Mouse (Mus musculus) right cerebral cortex, postnatal 25 days (tissue): ENCODE data around the gene Slc13a4.

ENCODE experiments used
- DNase-seq: peaks from one replicate; pipeline ENCODE4 v3.0.0; 2022

Gene Slc13a4

DNA sequence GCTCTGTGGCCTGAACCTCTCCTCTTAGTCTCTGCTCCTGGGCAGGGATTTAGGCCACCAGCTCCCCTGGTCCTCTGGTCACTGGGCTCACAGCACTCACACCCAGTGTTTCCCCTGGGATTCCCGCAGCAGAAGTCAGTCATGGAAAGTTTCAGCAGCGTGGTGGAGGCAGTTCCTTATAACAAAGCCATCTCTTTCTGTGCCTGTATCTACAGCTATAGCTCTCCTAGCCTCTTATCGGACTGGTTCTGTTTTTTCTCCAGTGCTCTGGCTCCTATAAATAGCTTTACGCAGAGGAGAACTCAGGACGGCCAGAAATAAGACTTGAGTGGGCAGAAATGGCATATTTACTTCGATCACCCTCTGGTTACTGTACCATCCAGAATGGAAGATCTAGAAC, 9.6 kb downstream of the Slc13a4 start:
- no peak for DNase-seq

DNA sequence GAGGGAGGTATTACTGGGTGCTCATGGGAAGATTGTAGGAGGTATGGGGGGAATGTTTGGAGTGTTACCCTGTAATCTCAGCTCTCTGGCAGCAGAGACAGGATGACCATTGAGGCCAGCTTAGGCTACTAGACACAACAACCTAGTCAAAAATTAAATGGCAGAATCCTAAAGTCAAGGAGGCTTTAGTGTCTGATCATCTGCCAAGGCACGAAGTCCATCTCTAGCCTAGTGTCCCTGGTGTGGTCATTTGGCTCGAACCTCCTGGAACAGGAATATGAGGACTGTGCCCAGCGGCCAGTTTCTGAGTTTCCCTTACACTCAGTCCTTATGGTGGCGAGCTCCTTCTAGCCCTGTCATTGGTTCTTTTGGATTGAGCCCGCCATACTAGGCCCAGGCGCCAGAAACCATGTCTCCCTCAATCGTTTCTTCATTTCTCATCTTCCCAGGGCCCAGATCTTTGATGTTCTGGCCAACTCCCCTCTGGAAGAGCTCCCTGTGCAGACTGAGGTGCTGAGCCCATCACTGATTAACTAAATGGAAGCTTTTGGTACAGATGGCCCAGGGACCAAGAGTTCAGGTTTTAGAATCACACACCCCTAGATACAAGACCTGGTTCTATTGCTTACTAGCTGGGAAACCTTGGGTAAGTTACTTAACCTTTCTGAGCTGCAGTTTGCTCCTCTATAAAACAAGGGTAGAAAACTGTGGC, 10.3 kb downstream of the Slc13a4 start:
- no peak for DNase-seq

DNA sequence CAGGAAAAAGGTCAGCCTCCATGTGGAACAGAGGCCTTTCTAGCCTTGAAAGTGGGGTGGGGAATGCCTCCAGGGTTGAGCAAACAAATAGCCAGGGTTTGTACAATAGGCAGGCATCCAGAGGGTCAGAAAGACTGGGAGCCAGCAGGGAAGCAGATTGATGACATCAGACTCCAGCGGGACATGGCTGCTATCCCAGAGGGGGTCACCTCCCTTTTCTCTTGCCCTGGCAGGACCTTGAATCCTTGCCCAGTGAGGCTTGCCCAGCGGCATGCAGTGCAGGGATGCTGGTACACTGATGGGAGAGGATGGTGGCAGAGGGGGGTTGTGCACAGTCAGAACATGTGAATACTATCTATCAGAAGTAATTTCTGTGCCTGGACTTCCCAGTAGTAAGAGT, 10.9 kb downstream of the Slc13a4 start:
- no peak for DNase-seq

DNA sequence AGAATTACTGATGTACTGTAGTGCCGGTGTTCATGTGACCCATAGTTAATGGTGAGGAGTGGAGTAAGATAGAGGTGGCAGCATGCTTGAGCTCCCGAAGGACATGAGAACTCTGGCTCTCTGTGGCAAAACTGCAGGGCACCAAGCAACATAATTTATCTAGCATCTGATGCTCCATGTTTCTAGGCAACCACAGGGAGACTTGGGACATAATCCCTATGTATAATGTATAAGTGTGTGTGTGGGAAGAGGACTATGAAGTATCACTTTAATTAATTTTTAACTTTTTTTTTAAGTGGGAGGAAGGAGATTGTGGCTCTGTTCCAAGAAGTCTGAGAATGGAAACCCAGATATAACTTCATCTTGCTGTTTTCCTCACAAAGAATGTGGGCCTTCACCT, 13.0 kb downstream of the Slc13a4 start:
- DNase-seq, result no peak

DNA sequence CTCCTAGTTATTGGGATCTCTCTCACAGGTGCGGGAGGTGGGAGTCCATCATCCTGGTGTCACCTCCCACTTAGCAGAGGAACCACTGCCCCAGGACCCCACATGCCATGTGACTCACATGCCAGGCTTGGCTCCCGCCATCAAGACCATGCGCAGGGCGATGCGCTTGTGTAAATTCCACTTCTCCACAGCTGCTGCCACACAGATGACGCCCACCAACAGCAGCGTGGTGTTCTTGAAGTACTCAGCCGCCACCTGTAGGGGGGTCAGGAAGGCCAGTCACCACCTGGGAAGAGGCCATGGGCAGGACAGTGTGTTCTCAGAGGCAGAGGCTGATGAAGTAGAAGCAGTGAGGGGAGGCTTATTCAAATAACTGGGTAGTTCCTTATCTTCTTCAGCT, 18.3 kb downstream of the Slc13a4 start:
- DNase-seq, result no peak

DNA sequence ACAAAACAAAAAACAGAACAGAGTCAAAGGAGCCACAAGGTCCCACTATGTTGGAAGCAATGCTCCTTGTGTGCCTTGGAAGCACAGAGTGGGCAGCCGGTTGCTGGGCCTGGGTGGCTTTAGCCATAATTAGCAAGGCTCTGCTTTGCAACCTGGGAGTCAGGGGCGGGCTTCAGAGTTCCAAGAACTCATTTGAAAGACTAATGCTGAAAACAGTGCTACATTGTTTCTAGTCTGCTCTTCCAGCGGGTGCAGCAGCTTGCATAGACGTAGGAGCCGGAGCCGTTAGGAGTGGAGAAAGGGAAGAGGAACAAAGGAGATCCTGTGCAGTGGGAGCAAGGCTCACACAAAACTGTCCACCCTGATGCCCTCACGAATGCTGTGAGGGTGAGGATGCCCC, 19.0 kb downstream of the Slc13a4 start:
- no peak for DNase-seq

DNA sequence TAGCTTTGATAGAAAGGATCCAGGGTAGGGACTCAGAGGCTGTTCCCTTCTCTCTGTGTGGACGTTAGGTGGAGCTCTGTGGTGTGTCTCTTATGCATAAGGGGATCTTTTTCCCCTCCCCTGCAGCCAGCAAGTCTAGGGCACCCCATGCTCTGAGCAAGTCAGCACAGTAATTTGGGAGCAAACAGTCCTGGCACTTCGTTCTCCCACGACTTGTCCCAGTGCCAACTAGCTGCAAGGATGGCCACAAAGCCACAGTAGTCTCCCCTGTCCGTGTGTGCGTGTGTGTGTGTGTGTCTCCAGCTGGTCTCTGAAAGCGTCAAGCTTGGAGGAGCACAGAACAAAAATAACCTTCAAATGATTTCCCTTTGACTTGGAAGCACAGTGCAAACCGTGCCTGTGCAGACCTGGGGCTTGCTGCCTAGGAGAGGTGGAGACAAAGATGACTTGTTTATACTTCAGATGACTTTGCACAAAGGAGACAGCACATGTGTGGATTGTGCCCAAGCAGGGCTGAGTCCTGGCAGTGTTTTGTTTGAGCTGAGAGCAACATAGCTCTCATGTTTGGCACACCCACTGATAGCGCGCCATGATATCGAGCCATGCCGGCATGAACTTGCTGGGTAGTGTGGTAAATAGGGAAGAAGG, 19.7 kb downstream of the Slc13a4 start:
- no peak for DNase-seq

DNA sequence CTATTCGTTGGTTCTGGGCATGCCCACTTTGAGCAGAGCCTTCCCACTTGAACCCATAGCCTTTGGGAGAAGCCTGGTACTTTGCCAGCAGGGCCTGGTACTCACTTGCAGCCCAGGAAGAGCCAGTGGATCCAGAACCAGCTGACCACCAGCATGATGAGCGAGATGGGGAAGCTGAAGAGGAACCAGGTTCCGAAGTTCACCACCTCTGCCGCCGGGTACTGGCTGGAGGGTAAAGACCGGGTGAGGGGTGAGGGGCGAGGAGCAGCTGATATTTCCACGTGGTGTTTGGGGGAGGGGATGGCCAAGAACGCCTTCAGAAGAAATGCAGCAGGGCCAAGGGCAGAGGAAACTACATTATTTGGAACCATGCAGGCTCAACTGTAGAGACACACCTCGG, 28.6 kb downstream of the Slc13a4 start:
- no peak for DNase-seq

DNA sequence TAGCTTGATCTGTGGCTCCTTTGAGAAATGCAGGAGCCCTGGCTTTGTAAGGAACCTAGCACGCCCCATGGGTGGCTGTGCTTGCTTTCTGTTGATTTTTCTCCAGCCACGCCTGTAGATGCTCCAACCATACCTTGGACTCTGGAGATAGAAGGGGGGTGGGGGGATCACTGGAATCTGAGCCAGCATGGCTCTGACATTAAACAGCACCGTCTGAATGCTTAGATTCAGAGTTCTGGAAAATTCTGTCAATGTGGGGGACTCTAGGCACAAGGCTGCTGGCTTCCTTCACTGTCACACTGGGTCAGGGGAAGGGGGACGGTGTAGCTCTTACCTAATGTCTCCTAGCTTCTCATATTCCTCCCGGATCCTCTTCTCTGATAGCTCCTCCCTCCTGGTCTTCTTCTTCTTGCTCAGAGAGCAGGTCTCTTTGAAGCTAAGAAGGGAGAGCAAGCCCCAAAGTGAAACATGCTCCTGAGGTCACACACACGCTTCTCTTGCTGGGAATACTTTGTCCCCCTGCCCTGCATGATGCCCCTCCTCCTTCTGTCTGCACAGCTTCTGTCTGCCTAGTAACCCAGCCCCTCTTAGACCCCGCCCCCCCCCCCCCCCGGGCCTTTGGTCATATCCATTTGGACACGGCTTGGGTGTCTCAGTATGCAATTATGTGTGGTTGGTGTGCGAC, 29.9 kb downstream of the Slc13a4 start:
- DNase-seq, result no peak

DNA sequence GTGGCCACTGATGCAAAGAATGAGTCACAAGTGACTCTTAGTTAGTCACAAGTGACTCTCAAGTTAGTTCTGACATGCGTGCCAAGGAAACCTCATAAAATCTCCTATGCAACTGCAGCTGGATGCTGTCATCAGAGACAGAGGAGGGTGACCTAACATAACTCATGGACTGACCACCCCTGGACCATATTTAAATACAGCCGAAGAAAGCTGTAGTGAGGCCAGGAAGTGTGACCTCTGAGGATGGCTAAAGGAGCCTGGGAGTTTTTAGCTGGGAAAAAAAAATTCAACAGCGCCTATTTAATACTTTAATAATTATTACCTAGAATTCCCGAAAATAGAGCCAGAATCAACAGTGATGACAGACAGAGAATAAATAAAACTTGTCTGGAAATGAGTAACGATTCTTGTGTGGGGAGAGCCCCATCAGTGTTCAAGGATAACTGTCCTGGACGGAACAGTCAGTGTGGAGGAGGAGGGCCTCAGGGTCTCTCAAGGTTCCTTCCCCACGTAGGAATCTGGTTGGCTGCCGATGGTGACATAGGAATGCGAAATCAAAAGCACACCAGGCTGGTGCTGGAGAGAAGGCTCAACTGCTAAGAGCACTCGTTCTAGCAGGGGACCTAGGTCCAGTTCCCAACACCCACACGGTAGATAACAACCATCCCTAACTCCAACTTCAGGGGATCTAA, 34.4 kb downstream of the Slc13a4 start:
- DNase-seq, result no peak

DNA sequence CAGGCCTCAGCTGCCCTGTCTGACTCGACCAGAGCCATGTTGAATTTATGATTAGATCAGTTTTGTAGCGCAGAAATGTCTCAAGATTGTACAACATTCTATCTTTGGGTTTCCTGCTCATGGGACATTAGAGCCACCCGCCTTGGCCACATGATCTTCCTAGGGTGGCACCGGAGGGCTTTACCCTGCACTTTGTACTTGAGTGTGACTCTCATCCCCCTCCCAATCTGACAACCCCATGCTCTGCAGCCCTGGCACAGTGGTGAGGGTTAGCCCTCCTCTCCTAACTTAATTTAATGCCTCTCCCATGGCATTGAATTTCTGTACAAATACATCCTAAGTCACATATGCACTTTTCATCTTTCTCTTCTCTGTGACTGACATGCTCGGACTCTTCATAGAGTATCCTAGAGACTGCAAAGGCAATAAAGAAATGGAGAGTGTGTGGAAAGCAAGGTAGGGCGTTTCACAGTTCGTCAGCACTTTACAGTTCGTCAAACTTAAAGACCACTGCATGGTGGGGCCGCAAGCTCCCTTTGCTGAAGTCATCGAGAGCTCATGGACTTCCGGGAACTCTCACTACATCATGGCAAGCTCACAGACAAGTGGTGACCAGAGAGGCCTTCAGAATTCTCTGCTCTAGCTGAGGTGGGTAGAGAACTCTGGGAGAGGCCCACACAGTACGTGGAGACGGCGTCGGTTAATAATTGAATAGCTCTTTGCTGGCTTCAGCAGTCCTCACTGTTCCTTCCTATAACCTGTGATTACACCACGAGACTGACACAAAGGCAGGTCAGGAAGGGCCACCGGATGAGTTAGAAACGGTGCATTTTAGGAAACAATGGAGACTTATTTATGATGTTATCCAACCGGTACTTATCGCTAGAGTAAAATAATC, 35.8 kb downstream of the Slc13a4 start:
- DNase-seq, result no peak

DNA sequence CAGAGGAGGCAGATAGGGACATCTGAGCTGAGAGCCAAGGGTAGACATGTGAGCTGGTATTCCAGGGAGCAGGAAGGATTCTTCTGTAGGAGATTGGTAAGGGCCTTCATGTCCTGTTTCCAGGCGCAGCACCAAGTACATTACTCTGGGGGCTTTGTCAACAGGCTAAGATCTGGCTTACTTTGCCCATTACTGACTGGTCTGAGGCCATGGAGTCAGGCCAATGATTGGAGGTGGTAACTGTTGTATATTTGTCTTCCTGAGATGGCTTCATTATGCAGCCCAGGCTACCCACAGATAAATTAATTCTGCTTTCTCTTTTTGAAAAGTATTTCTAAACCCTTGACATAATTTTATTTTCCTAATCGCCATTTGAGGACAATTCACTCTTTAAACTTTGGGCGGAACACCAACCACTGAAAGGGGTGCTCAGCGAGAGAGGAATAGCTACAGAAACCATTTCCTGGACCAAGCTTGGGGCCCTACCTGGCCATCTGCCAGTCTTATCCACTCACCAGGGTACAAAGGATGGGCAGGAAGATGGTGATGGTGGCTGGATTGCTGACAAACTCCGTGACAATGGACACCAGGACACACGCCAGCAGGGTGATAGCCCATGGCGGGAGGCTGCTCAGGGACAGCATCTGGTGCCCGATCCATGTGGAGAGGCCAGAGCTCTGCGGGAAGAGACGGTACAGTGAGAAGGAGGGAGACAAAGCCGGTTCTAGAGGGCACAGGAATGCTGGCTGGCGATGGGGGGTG, 36.7 kb downstream of the Slc13a4 start:
- no peak for DNase-seq

DNA sequence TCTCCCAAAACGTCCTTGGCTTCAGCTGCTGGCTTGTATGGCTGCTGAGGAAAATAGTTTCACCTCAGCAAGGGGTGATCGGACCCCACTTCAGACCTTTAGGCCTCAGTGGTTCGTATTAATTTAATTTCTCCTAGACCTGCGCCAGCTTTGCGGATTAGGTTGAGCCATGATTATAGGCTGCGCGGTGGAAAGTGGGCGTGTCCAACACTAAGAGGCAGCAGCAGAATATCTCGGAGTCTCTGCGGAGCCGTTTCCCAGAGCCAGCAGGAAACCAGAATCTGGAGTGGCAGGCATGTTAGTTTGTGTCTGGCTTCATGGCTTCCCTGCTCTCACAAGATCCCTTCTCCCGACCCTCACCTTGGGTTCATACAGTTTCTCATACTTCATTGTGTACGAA, 38.3 kb downstream of the Slc13a4 start:
- no peak for DNase-seq

DNA sequence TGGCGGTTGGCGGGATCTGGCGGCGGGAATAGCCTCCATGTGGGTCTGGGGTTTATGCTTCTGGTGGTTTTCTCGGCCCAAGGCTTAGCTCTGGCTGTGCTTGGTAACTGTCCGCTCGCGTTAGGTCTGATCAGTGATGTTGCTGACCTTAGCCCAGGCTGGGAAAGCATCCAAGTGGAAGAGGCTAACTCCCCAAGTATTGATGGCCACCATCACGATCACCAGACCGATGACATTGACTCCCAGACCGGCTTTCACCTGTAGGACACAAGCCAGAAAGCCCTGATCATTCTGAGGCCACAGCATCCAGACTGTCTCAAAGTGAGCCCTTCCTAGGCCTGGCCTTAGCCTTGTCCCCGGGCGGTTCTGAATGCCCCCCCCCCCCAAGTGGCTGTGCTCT, 39.2 kb downstream of the Slc13a4 start:
- DNase-seq, result no peak

DNA sequence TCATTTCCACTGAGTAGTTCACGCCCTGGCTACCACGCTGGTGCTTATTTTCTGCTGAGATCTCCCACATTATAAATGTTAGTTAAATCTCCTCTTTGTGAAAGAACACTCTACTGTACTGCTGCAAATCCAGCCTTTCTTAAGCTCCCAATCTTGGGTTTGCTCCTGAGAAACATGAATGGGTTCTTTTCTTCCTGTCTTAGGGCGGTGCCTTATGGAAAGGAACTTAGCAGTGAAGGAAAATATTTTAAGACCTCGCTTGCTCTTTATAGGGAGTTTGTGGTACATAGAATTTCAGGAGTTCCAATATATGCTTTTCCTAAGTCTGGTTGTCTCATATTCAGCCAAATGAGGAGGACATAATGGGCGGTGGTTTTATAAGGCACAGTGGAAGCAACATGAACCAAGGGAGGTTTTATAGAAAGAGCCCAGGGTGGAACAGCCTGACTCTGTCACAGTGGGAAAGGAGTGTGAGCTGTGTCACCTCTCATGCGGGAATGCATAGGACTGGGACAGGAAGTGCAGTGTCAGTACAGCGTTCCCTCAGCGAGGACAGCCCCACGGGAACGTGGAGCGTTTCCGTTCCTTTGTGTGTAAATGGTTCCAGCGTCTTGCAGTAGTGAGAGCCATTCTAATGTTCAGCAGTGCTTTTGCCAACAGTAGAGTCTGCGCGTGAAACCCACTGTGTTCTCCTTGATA, 42.2 kb downstream of the Slc13a4 start:
- no peak for DNase-seq

DNA sequence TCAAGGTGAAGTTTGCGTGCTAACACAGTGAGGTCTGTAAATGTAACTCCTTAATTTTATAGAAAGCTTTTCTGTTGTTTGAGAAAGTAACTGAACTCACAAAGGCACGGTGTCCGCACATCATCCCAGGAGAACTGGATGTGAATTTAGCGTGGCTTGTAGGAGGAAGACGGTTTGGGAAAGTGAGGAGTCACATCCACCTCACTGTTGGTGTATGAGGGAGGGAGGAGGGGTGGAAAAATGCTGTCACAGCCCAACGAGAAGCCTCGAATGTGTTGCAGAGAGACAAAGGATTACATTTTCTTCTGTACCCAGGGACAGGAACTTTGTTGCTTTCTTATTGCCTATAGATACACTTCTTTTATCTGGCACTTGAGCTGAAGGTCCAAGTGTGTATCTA, 47.4 kb downstream of the Slc13a4 start:
- DNase-seq, result no peak

DNA sequence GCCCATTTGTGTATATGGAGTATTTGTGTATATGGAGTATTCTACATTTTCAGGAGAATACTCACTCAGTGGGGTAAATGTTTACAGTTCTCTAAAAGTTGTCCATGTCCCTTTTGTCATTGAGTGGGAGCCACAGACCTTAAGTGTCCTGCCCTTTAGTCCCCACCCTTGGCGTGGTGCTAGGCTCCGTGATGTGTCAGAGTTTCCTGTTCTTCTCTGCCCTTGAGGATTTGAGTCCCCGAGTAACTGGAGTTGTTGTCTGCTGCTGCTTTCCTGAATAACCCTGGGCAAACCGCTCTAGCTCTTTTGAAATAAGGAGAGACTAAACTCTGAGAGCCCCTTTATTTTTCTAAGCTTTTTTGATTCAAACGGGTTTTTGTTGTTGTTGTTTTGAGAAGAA, 48.4 kb downstream of the Slc13a4 start:
- no peak for DNase-seq

DNA sequence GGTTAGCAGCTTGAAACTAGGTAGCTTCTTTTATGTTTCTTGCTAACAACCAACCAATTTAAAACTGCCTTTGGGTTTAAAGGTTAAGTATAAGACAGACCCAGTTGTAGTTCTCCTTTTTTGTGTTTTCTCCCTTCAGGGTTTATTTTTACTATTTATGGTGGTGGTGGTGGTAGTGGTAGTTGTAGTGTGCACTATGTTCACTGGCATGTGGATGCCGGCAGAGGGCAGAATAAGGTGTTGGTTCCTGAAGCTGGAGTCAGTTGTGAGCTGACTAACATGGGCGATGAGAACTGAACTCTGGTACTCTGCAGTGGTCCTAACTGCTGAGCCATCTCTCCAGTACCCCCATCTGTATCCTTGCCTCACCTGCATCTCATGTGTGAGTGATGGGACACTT, 49.0 kb downstream of the Slc13a4 start:
- DNase-seq, result no peak

DNA sequence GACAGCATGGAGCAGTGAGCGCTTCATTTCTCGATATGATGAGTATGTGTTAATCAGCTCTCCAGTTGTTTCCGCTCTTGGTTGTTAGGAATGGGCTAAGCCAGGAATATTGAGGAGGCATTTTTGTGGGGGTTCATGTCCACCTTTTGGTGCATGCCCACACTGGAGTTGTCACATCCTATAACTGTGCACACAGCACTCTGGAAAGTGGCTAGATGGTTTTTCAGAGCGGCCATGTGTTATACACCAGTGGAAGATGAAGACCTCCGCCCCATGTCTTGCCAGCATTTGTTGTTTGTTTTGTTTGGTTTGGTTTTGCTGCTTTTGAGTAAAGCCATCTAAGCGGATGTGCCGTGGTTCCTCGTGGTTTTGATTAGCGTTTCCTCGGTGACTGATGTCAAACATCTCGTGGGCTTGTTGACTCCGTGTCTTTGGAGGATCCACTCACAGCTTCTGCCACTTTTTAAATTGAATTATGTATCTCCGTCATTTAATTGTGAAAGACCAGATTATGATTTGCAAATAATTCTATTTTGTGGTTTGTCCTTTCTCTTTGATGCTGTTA, 50.2 kb downstream of the Slc13a4 start:
- no peak for DNase-seq

DNA sequence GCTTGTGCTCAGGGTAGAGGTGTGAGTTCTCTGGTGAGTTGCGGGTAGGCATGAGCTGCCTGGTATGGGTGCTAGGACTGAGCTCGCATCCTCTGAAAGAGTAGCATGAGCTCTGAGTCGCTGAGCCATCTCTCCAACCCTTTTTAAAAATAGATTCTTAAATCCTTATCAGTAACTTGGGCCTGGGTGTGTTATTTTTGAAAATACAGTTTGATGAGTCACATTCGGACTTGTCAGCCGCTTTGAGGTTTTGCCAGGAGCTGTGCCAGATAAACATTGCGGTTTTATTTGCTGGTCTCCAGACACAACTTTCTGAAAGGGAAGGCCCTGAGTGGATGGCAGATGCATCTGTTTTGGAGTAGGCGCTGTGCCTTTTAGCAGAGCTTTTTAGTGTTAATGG, 51.2 kb downstream of the Slc13a4 start:
- DNase-seq, result peak; percentile 21

DNA sequence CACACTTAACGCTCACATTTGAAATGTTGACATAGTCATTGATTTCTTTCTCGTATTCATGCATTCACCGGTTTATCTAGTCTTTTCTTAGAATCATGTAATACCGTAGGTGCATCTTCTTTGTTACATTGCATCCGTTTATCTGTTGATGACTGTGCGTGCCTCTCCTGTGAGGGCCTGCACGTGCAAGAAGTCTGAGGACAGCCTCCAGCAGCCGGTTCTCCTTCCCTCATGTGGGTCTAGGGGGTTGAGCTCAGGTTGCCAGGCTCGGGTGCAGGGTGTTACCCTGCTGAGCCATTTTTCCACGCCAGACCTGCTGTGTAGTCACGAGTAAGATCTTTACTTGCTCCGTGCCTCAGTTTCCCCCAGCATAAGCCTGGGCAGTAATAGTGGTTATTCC, 52.9 kb downstream of the Slc13a4 start:
- no peak for DNase-seq
